Mouse (Mus musculus) monocyte, adult 2 months (primary cell): ENCODE results near the gene Rnf145.
A peak's percentile ranks its signal among the peaks of the same experiment; 100 is the strongest.

Source experiments
- DNase-seq, 2 experiments: peaks; one replicate each; pipeline ENCODE4 v3.0.0; 2022; ENCODE audit warnings: low spot score in 2 of 2, low read depth in 1 of 2

Rnf145 gene

GRCm38 (mm10) chr11:44518281-44519095 is at the start of gene Rnf145:
Rnf145 (plus strand) TSS chr11:44518964.
- peak in 1 of 2 experiments; percentile 46 for DNase-seq

DNA sequence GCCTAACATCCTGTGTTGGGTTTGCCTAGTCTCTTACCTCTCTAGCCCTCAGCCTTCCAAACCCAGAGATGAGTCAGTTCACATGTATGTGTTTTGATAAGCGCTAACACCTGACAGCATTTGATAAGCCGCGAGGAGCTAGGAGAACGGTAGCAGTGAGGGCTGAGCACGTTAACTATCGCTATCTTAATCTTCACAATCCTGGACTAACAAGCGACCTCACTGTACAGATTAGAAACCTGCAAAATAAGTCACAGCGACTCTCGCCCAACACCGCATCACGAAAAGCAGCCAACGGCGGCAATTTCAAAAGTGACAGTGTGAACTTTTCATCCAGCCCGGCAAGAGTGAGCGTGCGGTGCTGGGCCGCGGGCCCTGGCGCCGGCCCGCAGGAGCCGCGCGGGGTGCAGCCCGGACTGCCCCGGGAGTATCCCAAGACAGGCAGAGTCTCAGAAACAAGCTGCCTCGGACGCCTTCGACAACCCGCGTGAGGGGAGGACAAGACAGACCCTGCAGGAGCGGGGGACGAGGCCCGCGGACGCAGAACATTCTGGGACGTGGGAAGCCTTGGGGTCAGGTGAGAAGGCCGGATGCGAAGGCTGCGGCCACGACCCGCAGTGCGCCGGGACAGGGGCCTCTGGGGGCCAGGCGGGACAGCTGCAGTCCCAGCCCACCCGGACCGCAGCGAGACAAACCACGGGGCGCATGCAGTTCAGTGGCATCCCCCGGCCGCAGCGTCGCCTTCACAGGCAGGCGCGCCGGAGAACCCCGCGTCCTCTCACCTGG is 48.9 kb upstream of the Rnf145 start:
- no peak for DNase-seq

DNA sequence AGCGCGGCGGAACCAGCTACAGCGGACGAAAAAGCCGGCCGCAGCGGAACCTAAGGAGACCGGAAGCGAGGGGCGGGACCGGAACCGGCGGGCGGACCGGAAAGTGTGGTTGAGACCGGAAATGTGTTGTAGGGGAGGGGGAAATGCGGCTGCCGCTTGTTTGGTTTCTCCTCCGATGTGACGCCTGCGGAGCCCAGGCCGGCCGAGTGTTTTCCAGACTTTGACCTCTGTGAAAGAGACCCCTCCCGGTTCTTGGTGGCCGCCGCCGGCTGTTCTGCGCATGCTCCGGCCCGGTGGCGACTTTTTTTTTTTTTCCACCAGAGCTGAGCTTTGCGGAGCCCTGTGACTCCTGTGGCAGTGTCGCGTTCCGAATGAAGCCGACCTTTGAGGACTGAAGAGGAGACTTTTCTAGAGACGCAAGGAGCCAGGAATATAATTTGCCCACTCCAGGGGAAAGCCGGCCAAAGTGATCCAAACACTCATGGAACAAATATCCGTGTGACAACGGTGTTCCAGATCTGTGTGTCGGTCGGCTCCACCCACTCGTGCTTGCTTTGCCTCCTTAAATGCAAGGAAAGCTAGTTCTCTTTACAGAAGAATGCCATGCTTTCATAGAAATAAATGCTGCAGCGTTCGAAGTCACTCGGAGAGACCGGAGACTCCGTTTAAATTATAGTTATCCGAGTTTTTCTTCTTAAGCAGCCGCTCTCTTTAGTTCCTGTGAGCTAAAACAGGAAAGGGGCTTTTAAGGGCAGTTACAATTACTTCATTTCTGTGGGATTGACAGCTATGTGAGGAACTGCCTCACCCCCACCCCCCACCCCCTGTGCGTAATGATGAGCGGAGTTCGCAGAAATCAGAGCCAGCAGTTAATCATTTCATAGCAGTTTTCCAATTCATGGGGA is 48.1 kb upstream of the Rnf145 start, which contains the start of gene Ublcp1:
Ublcp1 (minus strand) TSS at position 67 of the 905 bp plus-strand sequence.
- DNase-seq = peak; percentile 78 to 87

DNA sequence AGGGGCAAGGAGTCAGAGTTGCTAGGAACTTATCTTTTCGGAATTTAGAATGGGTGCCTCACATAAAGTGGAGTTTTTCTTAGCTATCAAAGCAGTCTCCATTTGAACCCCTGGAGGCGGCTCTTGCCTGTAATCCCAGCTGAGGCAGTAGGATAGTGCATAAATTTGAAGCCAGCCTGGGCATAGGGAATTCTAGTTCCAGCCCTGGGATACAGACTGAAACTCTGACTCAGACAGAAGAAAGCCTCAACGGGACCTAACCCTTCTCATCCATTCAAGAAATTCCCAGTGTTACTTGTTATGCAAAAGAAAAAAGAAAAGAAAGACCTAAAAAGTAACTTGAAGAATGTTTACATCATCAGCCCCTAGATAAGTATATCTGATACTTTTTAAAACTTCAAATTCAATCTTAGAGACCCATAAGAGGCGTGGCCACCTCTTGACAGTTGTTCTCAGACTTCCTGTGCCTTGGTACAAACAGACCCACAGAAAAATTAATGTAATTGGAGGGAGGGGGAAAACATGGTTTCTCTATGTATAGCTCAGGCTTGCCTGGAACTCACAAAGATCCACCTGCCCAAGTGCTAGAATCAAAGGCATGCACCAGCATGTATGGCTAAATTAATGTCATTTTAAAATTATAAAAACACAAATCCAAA is 47.3 kb upstream of the Rnf145 start:
- DNase-seq = no peak

DNA sequence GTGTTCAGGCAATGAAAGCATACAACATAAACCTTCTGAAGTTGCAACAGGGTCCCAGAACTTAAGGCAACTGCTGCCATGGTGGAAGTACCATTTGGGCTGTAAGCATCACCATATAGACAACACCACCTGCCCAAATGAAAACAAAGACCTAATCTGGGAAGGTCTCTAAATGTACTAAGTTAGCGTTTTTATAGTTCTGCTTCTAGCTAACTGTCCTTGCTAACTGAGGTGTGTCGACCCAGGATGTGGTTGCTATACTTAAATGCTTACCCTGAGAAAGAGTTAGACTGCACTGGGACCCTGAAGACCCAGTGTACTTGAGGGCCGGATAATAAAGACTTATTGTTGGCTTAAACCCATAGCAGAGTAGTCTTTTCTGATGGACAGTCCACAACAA is 43.3 kb upstream of the Rnf145 start:
- no peak for DNase-seq

DNA sequence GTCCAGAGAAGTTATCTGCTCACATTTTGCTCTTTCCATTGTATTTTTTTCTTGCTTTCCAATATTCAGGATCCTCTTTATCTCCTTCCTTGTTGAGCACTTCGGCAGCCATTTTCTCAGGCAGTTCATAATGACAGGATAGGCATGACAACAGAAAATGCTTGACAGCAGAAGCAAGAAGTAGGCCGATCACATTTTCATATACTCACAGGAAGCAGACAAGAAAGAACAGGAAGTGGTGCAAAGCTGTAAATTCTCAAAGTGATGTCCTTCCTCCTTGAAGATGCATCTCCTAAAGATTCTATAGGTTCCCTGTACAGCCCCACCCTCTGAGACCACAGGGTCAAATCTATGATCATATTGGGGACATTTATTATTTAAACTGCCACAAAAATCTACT is 42.3 kb upstream of the Rnf145 start:
- DNase-seq = no peak

DNA sequence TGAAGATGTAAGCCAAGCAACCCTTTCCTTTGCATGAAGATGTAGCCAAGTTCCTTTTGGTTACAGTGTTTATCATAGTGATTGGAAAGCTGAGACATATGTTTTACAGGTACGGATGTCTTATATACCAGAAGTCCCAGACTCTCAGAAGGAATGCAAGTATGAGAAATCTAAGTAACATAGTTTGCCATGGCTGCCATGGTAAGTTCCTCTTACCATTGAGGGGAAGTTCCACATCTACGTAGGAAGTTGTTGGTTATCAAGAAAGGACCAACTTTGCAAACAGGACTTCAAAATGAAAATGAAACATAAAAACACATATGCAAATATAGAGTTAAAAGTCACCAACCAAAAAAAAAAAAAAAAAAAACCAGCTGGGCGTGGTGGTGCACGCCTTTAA is 40.4 kb upstream of the Rnf145 start:
- no peak for DNase-seq

DNA sequence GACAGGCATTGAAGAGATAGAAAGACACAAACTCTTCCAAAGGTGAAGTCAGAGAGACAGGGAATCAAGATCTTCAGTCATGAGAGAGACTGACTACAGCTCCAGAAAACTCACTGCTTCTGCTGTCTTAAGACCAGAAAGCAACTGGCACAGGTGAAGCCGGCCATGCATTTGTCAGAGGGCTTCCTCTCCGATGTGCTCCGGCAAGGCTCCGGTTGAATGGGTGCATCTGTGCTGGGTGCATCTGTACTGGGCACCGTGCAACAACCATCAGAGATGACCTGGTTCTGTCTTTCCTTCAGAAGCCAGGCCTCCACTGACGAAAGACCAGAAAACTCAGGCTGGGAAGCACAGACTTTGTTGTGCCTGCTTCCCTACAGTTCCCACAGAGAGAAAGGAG is 38.5 kb upstream of the Rnf145 start:
- no peak for DNase-seq

GRCm38 (mm10) chr11:44485089-44485736 is 33.6 kb upstream of the Rnf145 start:
- no peak for DNase-seq

DNA sequence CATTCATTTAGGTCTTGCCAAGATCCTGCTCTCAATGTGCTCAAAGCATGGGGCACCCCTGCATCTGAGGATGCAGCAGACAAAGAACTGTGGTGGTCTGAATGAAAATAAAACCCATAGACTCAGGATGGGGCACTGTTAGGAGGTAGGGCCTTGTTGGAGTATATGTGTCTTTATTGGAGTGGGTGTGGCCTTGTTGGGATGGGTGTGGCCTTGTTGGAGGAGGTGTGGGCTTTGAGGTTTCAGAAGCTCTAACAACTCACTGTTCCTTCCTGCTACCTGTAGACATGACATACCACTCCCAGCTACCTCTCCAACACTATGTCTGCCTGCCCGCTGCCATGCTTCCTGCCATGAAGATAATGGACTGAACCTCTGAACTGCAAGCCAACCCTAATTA is 29.6 kb upstream of the Rnf145 start:
- DNase-seq = no peak

DNA sequence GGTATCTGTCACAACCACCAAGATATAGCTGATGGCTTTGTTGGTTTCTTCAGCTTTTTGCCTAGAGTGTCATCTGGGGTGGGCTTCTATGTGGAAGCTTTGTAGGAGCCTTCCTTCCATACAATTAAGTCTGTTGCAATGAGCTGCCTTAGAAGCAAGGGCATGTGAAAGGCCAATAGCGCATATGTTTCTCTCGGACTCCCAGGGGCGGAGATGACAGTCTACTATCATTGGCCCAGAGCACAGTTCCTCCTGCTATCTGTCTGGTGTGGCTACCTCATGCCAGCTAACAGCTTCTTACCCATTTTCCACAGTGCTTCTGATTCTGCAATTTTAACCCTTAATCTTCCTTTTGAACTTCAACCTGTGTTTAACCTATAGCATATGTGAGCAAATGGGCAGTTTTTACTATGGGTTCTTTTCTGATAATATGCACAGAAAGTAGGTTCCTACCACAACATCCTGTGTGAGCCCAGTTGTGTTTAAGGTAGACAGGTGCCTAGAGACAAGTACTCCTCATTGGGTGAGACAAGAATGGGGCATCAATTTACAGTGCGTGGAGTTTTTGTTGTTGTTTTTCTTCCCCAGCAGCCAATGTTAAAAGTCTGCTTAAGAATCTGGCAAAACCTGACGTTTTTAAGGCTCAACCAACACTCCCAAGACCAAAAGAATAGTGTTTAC is 24.0 kb upstream of the Rnf145 start:
- DNase-seq = no peak

DNA sequence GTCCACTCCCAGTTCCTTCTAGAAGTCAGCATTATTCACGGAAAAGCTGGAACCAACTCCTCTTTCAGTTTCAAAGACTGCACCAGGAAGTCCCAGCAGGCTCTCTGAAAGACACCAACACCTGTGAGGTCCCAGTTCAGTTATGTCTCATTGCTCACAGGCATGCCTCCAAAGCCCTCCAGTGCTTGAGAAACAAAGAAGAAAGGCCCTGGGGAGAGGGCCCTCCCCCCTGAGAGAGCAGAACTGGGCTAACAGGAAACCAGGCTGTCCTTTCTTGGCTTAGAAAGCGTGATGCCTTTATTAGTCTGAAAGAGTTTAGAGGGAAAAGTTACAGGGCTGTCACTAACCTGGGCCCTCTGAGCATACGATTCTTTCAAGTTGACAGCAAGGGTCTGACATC is 22.5 kb upstream of the Rnf145 start:
- DNase-seq = peak in 1 of 2 experiments; percentile 4

- DNase-seq = no peak
Observed at GRCm38 (mm10) chr11:44498412-44499272, 20.1 kb upstream of the Rnf145 start.

DNA sequence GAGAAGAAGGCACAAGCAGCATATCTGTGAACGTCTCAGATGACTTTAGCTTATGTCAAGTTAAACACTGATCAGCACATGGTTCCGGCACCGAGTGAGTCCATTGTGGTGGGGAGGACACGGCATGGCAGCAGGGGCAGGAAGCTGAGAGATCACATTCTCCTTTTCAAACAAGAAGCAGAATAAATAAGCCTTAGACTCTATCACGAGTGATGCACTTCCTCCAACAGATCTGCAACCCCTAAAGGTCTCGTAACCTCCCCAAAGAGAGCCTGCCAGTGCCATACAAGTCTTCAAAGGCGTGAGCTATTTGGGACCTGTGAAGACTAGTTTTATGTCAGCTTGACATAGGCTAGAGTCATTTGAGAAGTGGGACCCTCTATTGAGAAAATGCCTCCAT is 17.8 kb upstream of the Rnf145 start:
- DNase-seq = no peak

DNA sequence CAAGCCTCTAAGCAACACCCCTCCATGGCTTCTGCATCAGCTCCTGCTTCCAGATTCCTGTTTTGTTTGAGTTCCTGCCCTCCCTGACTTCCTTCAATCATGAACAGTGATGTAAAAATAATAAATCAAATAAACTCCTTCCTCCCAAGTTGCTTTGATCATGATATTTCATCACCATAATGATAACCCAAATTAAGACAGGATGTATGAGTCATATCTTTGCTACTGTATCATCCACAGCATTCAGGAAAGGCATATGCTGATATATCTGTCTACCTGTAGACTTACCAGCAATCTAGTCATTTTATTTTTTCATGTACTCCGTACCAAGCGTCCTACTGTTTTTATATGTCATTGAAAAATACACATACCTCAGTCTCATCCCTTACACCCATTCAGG is 17.3 kb upstream of the Rnf145 start:
- DNase-seq = no peak

DNA sequence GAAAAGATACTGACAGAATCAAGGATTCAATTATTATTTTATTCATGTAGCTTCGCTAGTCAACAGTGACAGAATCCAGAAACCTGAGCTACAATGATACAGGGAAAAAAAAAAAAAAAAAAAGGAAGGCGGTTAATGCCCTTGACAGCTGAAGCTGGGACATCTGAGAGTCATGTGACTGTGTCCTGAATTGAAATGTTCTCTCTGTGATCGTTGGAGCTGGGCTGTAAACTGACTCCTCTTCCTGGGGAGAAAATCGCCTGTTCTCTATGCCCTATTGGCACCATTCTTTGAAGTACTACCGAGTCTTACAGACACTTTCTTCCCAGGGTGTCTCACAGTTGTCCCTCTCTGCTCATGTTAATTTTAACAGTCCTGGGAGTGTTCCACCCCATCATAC is 15.8 kb upstream of the Rnf145 start:
- no peak for DNase-seq

GRCm38 (mm10) chr11:44504146-44504545 is 14.6 kb upstream of the Rnf145 start:
- DNase-seq = peak in 1 of 2 experiments; percentile 25

- no peak for DNase-seq
Observed at GRCm38 (mm10) chr11:44504761-44505160, 14.0 kb upstream of the Rnf145 start.

DNA sequence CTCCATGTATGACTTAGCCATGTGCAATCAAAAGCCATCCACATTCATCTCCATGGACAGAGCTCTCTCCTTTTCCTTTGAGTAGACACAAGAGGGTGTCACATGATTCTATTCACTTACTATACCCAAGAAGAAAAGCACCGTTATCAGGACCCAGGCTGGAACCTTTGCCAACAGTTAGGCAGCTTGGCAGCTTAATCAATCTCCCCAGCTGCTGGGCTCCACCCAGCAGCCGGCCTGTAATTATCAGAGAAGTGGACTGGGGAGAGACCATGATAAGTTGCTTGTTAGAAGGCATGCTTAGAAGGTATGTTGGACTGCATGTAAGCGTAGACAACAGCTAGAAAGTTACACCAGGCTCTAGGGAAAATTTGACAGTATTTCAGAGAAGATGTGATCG is 9.9 kb upstream of the Rnf145 start:
- no peak for DNase-seq
